Mouse (Mus musculus) natural killer cell, adult 2 months (primary cell): ENCODE data around the gene Scgb1b17.
"Not testable (repeated sequence)": the region's sequence is repeated elsewhere in the genome, so short reads cannot be mapped to it uniquely, and the experiment has no call there.

Source experiments
- DNase-seq, 2 experiments: peaks; one replicate each; pipeline ENCODE4 v3.0.0; 2022; ENCODE audit warnings: low spot score in 2 of 2

Scgb1b17 gene

DNA sequence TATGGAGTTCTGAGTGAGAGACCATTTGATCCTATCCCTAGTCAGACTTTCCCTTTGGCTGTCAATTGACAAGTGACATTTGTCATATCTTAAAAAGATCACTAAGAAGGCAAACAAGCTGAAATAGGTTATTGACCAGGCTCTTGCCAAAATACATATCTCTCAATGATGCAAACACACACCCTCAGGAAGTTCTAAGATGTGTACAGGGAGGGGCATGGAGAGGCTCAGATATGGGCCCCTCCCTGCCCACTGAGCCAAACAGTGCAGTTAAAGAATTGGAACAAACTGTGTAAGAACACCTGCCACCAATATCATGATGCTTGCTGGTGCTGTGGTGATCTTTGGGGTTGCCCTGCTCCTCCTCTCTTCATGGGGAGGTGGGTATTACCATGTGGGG is at the start of gene Scgb1b17:
Gene Scgb1b17, plus strand, starts transcription at position 301 of the 400 bp plus-strand sequence.
- DNase-seq: not testable (repeated sequence)

DNA sequence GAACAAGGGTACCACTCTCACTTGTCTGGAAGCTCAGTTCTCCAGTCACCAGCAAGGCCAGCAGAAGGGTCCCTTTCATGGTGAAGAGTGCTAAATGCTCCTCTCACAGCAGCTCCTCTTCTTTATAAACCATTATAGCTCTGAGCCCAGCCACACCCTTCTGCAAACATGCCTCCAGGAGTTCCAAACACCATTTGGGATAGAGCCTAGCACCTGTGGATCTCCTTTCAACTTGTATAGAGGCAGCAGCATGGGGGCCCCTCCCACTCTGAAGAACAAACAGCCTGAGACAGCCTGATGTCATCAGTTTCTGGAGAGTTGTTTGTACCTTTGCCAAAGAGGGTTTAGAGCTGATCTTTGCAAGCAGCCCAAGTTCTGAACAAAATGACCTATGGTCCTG is 6.8 kb upstream of the Scgb1b17 start, which contains the start of gene Scgb2b17:
Gene Scgb2b17, minus strand, starts transcription at position 101 of the 400 bp plus-strand sequence.
- not testable (repeated sequence) for DNase-seq
